Mouse (Mus musculus) left cerebral cortex, postnatal 36 days (tissue): ENCODE results near the gene Tex35. TPM values are rescaled to one million over a fixed set of nuclear protein-coding genes. Genes with fewer than 3 reads are reported as not detected.

ENCODE experiments used
- DNase-seq, 2 experiments: peaks; one replicate each; pipeline ENCODE4 v3.0.0; 2021 to 2022; ENCODE audit warnings: low spot score in 2 of 2, mixed read lengths in 1 of 2
- intact Hi-C: fragments of 180-260 bp; cut with DNase I; formaldehyde crosslinking; loops from one replicate; pipeline ENCODE4 v1.15.1; 2025
- total RNA-seq, 2 experiments: library from RNA; stranded (reverse); gene quantifications; 2 replicates each; pipeline ENCODE4 v1.2.3; 2021

Gene Tex35
- total RNA-seq, 2 experiments from 2014 or later, result not detected

DNA sequence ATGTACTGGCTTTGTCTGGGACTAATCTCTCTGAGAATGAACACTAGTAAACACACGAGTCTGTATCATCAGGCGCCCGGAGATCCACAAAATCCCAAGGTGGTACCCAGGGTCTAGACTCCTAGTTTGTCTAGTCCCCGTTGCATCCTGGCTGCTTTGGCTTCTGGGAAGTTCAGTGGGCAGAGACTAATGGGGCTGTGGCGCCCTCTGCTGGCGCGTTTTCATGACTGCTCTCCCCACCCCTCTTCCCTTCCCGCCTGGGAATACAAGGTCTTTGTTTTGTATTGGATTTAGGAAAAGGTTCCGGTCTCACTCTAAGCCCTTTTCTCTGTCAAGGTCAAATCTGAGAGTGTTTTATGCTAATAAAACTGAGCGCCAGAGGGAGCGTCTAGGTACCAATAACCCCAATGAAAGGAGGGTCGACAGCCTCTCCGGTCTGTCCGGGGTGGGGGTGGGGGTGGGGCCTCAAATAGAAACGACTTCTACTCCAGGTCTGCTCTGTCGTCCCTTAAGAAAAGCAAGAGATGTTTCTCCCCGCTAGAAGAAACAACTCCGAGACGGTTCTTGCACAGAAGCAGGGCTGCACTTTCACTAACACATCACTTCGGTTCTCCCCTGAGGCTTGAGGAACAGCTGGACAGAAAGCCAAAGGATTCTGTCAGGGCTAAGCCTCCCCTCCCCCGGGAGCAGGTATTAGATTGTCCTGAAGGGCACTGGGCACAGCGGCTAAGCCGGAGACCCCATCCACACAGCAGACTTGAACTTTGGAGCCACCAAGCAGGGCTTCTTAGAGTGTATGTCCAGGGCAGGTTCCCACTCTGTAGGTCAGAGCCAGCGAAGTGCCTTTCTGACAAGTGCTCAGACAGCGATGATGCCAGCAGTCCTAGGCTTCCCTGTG, 22.1 kb downstream of the Tex35 start:
- intact Hi-C loops, result loop anchor here (2.0 kb wide), 1 partner anchor 194 kb away; no protein-coding TSS in a partner anchor
- peak; percentile 40 to 56 for DNase-seq

DNA sequence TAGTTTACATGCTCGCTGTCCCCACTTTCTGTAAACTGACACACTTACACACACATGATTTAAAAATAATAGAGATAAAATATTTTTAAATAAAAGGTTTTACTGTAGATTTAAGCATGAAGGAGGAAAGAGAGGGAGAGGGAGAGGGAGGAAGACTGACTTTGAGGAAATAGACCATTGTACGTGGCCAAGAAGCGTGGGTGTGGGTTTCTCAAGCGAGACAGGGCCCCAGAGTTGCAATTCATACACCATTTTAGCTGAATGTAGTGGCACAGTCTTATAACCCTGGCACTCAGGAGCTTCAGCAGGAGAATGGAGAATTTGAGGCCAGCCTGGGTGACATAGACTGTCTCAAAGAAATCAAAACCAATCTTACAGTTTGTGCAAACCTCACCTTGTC, 25.5 kb downstream of the Tex35 start:
- intact Hi-C loops, result no loop called here
- no peak for DNase-seq

DNA sequence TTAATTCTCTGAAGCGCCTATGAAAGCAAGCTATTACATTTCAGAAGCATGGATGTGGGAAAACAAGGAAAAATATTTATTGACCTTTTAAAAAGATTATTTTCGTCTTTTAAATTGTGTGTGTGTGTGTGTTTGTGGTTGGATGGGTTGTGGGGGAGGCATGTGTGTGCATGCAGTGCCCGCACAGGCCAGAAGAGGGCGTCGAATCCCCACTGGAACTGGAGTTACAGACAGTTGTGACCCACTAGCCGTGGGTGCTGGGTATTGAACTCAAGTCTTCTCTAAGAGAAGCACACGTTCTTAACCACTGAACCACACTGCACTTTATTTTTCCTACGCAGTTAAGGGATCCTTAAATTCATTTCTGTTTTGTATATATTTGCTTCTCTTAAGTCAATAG, 26.5 kb downstream of the Tex35 start:
- DNase-seq, result no peak
- intact Hi-C loops, result no loop called here

DNA sequence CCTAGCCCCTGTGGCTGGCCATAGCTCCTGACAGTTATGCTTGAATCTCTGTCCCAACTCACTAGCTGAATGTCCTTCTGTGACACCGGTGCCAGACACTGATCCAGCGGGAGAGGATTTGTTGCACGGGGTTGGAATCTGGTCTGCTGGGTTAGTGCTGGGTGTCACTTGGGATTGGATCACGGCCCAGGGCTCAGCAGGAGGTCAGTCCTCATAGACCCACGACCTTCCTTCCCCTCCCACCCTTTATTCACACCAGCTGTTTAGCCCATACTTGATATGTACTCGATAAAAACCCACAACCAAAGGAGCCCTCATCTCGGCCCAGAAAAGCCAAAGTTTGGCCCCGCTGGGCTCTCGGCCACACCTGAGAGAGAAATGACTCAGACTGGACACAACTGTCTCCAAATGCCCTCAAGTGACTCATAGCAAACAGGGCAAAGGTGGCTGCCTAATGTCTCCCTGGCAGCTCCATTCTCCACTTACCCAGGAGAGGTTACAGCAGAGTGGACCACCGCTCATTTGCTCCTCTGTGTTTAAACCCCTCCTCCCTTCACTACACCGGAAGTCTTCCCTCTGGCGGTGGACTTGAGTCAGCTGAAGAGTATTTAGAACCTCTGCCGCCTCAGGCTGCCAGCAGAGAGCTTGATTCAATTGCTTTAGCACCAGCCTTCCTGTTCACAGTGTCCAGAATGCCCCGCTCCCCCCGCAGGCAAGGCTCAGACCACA, 27.2 kb downstream of the Tex35 start:
- intact Hi-C loops, result no loop called here
- no peak for DNase-seq

DNA sequence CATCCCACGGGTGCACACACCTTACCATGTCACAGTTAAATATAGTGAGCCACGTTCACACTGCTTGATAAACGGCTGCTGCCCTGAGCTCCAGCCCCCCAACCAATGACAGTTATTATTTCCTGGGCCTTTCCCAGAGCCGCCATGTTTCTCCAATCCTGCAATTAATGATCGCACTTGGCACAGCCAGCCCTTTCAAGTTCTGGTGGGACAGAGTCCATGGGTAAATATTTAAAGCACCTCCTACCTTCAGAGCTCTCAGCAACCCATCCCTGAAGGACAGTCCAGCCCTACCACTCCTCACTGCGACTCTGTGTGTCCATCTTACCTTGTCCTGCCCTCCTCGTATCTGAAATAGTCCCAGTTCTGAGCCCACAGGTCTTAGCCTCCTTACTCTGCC, 28.4 kb downstream of the Tex35 start:
- DNase-seq, result no peak
- intact Hi-C loops, result no loop called here

DNA sequence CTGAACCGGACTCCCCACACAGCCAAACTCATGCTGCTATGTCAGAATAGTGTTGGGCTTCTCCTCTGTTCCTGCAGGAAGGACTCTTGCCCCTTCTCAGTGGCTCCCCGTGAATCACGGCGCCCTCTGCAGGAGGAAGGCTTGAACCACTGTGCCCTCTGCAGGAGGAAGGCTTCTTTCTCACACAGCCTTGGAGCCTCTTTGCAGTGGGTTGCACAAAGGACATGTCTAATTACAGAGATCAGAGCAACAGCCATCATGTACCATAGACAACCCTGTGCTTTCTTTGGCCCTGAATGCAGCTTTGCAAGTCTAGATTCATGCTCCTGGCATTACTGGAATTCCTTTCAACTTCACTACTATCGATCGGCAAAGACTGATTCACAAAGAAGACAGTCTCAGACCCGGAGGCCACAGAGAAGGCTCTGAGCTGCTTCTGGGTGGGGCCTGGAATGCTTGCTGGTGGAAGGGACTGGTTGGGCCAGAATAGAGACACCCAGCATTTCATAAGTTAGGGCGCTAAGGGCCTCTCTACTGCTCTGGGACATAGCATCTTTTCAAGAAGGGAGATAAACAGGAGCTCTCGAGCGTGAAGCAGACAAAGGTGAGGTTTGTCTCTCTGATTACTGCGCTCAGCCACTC, 29.0 kb downstream of the Tex35 start:
- no peak for DNase-seq
- intact Hi-C loops, result loop anchor here (2.0 kb wide), 1 partner anchor 337 kb away; no protein-coding TSS in a partner anchor

DNA sequence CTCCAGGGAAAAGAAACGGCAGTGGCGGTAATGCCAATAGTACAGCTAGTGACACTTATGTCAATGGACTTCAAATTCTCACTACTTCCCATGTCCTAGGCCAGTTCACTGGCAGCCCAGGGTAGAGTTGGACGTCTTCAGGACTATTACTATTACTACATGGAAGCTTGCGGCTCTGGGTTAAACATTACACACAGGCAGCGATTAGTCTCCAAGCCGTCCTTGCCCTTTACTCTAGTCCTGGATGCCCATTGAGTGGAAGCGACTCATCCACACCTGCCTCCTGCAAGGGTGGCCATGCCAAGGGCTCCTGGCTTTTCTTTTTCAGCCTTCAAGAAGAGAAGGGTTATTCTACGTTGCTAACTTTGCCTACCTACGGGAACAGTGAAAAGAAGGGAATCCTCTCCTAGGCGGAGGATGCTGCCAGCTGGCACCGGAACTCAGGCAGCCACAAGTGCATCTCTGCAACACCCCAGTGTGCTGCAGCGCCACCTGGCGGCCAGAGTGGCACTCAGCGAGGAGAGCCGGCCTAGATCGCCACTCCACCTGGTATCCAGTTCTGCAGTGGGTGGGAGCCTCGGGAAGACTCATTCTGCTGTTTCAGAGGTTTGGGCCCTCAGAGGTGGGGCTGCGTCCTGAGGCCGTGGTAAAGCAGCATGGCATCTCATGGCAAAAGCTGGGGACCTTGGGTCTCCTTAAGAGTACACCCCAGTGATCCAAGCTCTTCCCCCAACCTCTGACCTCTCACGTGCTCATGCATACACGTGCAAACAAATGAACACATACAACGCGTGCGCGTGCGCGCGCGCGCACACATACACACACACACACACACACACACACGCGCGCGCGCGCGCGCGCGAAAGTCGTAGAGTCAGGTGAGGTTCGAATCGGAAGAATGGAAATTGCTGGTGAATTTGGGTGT, 31.4 kb downstream of the Tex35 start:
- peak; percentile 88 to 89 for DNase-seq
- intact Hi-C loops, result loop anchor here (1.0 to 2.0 kb wide), 2 partner anchors 138 to 160 kb away; partner anchors contain the start of gene Ralgps2

DNA sequence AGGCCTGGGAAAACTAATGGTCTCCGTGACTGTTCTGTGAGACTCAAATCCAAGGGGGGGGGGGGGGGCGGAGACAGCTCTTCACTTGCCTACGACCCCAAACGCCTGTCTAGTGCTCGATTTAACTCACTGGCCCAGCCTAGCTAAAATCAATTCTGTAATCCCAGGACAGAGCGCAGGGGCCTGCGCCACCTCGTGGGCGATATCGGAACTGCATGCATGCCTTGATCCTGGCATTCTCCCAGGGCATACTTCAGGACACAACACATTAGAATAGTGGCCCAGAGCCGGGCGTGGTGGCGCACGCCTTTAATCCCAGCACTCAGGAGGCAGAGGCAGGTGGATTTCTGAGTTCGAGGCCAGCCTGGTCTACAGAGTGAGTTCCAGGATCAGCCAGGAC, 32.2 kb downstream of the Tex35 start:
- peak; percentile 66 to 76 for DNase-seq
- intact Hi-C loops, result loop anchor here (2.0 kb wide), 1 partner anchor 137 kb away; the partner anchor contains the start of gene Ralgps2

DNA sequence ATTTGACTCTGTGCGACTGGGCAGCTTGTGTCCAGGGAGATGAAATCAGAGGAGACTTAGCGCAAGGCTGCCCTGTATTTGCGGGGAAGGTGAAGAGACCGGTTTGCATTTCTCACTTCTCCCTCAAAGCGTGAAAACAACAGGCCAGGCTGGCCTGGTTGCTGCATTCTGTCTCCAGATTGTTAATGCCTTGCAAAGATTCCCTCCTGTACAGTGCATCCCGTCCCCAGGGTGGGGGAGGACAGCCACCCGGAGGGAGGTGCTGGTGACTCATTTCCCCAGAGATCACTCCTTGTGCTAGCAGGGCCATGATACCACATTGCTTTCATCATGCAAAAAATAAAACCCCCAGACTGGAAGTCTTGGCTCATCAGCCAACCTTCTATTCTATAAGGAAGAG, 33.5 kb downstream of the Tex35 start:
- no peak for DNase-seq
- intact Hi-C loops, result no loop called here

DNA sequence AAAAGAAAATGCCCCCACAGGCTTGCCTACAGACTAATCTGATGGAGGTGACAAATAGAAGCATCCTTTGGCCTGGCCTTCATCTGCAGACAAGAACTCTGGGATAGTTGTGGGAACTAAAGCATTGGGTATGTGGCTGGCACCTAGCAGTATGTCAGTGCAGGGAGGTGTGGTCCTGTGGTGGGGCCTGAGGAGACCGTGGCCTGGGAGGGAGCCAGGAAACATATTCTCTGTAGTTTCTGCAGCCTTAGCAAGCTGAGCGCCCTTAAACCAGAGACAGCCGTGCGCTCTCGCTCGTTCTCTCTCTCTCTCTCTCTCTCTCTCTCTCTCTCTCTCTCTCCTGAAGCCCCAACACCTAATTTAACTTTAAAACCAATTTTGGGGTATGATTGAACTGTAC, 34.1 kb downstream of the Tex35 start:
- no peak for DNase-seq
- intact Hi-C loops, result no loop called here

DNA sequence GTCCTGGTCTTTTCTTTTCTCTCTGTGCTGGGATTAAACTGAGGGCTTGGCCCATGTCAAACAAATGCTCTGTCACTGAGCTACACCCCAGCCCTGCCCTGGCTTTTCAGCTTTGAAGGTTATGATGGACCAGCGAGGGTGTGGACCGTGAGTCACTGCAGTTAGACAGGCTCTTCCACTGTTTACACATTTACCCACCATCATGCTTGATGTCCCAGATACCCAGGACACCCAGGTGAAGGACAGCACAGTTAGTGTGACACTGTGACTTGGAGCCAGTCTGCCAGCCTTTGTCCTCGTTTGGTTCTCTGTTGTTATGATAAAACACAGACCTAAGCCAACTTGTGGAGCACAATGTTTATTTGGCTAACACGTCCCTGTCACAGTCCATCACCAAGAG, 34.9 kb downstream of the Tex35 start:
- intact Hi-C loops, result no loop called here
- DNase-seq, result no peak

DNA sequence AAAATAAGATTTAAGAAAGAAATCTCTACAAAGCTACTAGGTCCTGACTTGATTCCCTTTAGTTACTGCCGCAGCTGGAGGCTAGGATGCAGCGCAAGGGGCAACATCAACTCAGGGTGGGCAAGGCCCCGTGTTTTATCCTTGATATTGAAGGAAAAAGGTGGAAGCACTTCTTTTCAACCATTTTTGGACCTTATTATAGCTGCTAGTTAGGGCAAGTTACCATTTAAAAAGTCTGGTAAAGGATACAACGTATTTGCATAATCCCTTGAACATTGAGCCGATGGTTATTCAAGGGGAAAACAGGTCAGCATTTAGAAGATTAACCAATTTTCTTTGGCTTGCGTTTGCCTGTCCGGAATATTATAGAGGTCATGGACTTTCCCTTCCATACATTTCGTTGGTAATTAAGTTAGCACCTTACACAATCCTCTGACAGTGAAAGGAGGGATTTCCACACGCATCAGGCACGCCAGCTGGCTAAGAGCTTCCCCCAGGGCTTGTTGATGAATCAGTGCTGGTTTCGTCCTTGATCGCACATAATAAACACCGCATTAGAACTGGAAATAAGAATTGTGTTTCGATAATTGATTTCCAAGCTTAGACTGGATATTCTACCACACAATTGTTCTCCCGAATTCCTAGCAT, 39.2 kb downstream of the Tex35 start:
- no peak for DNase-seq
- intact Hi-C loops, result no loop called here

DNA sequence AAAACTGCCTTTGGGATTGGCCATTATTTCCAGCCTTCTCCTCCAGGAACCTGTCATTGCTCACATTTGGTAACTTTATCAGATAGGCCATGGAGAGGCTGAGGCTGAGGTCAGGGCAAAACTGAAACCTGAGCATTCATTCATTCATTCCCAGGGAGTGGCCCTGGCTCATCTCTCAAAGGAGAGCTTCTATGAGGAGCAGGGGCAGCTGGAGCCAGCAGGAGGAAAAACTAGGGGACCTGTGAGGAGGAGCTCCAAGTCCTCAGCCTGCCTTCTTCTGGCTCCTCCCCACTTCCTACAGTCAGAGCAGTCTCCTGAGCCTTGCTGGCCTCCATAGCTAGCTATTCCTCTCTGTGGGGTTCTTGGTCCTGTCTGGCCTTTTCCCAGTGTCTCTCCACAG, 40.2 kb downstream of the Tex35 start:
- intact Hi-C loops, result no loop called here
- DNase-seq, result no peak

DNA sequence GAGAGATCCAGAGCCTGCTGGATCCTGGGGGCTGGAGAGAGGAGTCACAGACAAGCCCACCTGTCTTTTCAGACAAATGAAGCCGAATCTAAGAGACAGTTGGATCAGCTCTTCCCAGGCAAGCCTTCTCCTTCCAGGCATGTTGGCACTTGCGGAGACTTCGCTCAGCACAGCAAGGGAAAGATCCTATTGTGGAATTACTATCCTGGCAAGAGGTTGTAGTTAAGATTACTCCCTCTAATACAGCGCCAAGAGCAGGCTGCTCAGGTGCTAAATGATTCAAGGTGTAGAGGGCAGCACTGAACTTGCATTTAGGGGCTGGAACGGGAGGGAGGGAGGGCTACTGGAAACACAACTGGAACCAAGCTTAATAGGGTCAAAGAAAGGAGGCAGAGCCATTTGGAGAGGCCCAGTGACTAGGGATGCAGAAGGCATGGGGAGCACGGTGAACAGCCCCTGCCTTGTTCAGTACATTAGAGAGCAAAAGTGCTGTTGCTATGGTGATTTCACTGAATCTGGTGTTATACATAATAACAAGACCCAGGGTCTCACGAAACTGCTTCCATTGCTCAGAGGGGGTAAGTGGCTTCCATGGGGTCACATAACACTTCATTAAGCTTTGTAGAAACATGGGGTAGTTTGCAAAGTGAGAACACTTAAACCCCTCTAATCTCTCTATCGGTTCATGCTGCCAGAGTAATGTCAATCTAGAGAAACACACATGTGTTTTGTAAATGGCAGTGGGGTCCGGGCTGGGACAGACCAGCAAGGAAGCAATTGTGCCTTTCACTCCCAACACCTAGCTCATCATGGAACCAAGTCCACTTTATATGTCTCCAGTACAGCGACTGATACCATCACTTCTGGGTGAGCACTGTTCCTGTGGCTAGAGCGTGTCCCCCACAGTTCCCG, 42.4 kb downstream of the Tex35 start:
- intact Hi-C loops, result no loop called here
- DNase-seq, result no peak

DNA sequence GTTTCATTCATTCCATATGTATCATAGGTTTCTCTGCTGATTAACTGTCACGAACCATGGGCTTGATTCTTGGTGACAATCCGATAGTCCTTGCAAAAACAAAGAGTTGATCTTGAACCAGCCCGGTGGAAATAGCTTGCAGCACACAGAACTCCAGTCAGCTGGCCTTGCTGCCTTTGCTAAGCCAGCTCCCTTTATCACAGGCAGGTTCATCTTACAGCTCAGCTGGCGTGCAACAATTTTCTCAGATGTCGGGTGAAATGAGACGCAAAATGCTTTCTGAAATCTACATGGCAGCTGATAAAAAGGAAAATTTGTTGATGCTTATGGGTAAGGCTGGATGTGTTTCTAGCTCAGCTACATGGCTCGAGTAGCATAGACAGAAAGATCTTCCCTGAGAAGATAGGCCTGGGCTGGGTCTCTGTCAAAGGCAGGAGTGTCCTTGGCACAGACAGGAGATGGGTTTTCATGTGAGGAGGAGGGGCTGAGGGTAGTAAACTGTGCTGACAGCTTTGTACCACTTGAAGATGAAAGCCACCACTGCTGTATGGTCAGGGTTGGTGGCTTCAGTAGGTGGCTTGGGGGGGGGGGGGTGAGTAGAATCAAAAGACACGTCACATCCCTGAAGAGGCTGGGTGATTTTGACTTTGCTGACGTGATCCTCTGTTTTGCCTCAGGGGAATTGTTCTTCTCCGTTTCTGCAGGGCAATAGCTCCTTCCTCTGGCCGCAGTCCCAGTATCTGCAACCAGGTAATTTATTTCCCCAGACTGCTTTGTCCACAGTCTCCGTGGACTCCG, 45.0 kb downstream of the Tex35 start:
- intact Hi-C loops, result no loop called here
- DNase-seq, result no peak

DNA sequence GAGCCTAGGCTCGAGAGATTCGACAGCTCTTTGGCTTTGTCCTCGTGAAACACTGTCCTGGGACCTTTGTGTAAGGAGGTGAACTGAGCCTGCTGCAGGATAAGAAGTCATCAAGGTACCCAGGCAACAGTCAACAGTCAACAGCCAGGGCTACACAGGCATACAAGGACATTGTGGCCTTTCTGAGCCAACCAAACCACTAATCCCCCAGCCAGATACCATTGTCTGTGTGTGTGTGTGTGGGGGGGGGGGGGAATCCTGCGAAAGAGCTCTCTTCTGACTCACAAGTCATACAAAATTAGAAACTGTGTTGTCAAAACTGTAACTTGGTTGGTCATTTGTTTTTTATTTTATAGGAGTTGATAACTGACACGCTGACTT, 46.0 kb downstream of the Tex35 start:
- intact Hi-C loops, result no loop called here
- no peak for DNase-seq

DNA sequence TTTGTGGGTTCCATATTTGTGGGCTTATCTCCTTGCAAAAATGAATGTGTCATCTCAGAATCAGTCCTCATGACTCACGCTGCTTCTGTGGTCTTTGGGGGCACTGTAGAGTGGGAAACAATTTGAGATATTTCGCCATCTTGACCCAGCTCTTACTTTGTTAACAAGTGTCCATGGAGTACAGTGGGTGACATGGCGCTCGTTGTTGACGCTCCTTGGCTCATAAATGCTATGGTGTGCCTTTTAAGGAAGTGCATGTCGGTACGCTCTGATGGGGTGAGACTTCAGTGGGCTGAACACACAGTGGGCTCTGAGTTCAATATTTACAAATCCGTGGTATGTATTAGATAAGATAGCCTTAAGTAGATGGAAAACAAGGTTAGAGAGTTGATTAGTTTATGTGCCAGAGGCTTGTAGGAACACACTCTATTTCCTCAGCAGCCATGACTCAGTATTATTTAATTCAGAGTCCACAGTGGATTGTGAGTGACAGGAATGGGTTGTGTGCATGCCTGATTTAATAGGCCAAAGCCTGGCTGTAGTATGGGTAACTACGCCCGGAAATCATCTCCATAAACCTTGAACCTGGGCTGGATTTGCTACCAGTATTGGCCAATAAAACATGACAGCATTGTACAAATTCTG, 46.6 kb downstream of the Tex35 start:
- intact Hi-C loops, result no loop called here
- no peak for DNase-seq
